Mouse (Mus musculus) embryonic facial prominence, embryonic 14.5 days (tissue): ENCODE measurements around the gene Tubb4a. TPM values are rescaled to one million over a fixed set of nuclear protein-coding genes. Genes with fewer than 3 reads are reported as not detected.
A peak's percentile ranks its signal among the peaks of the same experiment; 100 is the strongest.
"Not testable (repeated sequence)": the region's sequence is repeated elsewhere in the genome, so short reads cannot be mapped to it uniquely, and the experiment has no call there.

Source experiments
- ATAC-seq: fragments of 200-750 bp; cut with Nextera tagmentation; 2 replicates; pipeline ENCODE4 v1.8.0; 2017; ENCODE audit warnings: low read depth, moderate number of reproducible peaks, moderate TSS enrichment
- DNase-seq: peaks from one replicate; pipeline ENCODE4 v3.0.0-alpha.2; 2015; ENCODE audit warnings: low spot score
- H3K27ac ChIP-seq: fragments of 300-500 bp; sonication (generic); replicated peaks from 2 replicates; pipeline ENCODE4 v1.5.1; 2014; ENCODE audit warnings: low read depth, mild to moderate bottlenecking, low read length, moderate library complexity
- H3K27me3 ChIP-seq: fragments of 300-500 bp; sonication (generic); replicated peaks from 2 replicates; pipeline ENCODE4 v1.6.1; 2014; ENCODE audit warnings: low read length; ENCODE audit not compliant: control insufficient read depth, insufficient read depth
- H3K36me3 ChIP-seq: fragments of 300-500 bp; sonication (generic); 2 replicates; pipeline ENCODE4 v1.6.1; 2014; ENCODE audit warnings: low read length, mixed read lengths; ENCODE audit not compliant: control insufficient read depth, insufficient read depth
- H3K4me1 ChIP-seq: fragments of 300-500 bp; sonication (generic); 2 replicates; pipeline ENCODE4 v1.6.1; 2014; ENCODE audit warnings: antibody characterized with exemption, low read length; ENCODE audit not compliant: control insufficient read depth, insufficient read depth
- H3K4me2 ChIP-seq: fragments of 300-500 bp; sonication (generic); 2 replicates; pipeline ENCODE4 v1.6.1; 2014; ENCODE audit warnings: low read depth, mild to moderate bottlenecking, low read length, moderate library complexity, mixed read lengths
- H3K4me3 ChIP-seq: fragments of 300-500 bp; sonication (generic); 2 replicates; pipeline ENCODE4 v1.5.1; 2014; ENCODE audit warnings: low read depth, mild to moderate bottlenecking, low read length
- H3K9ac ChIP-seq: fragments of 300-500 bp; sonication (generic); 2 replicates; pipeline ENCODE4 v1.6.1; 2014; ENCODE audit warnings: low read depth, mild to moderate bottlenecking, low read length, moderate library complexity, mixed read lengths
- H3K9me3 ChIP-seq: fragments of 300-500 bp; sonication (generic); 2 replicates; pipeline ENCODE4 v1.6.1; 2016; ENCODE audit warnings: low read length; ENCODE audit not compliant: control insufficient read depth
- WGBS: fragments of 180-500 bp; shearing (Covaris S2); extraction: QIAGEN DNeasy Blood & Tissue Kit; methylation state at CpG from one replicate; pipeline ENCODE4 v1.1.7; 2014; 5-methylcytosine and 5-hydroxymethylcytosine counted together
- polyA plus RNA-seq: library from polyadenylated mRNA; unstranded; fragments of >200 nt; fragmentation: Nextera tagmentation; extraction: Ambion mirVana; gene quantifications from 2 replicates; pipeline ENCODE4 v1.2.1, GENCODE M21; 2014

The Tubb4a gene
- 22.9 and 28.7 TPM in 2 replicates for polyA plus RNA-seq

DNA sequence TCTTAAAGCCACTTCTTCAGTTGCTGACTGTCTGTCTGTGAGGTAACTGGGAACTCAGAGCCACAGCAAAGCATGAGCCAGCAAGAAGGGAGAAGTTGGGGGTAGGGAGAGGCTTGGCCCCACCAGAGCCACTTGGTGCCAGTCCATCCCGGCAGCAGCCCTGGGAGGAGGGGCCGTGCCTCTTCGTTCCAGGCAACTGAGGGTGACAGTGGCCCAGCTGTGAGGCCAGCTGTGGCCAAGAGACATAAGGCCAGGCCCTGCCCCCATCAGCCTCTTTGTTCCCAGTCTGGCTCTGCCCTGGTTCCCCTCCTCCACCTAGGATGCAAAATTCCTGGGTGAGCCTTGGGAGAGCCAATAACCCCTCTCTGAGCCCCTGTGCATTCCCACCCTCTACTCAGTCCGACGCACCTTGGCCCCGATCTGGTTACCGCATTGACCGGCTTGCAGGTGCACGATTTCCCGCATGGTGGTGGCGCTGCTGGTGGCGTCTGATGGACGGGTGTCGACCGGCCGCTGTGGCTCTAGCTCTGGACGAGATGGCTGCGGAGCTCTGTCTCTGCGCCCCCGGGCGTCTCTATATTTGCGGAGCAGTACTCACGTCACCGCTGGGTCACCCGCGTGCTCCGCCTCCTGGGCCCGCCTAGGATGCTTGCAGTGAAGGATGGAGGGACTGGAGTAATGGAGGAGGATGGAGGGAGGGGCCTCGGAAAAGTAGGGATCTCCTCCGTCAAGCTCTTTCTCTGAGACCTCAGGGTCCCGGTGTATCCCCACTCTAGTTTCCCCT is at the start of gene Tubb4a:
TSS of gene Tubb4a (minus strand) at position 734 of the 784 bp plus-strand sequence.
- ATAC-seq (peak; percentile 91), DNase-seq (peak; percentile 53)
- WGBS, result under 1% methylated on average over 30 of the region's 31 CpGs
- Histone ChIP-seq H3K27me3 (peaks cover 13% of the 10 kb centered on the region; the same call in 1 of the 2 replicates), H3K4me2 (peak within 1 kb of the TSS; percentile 51), H3K27ac (no peak within 1 kb of the TSS), H3K36me3 (no peaks in the 10 kb centered on the region), H3K9me3 (no peaks in the 10 kb centered on the region), H3K4me1 (peaks cover 7% of the 10 kb centered on the region; the same call in 1 of the 2 replicates), H3K4me3 (peak within 1 kb of the TSS; percentile 34), H3K9ac (peak within 1 kb of the TSS; percentile 39)

DNA sequence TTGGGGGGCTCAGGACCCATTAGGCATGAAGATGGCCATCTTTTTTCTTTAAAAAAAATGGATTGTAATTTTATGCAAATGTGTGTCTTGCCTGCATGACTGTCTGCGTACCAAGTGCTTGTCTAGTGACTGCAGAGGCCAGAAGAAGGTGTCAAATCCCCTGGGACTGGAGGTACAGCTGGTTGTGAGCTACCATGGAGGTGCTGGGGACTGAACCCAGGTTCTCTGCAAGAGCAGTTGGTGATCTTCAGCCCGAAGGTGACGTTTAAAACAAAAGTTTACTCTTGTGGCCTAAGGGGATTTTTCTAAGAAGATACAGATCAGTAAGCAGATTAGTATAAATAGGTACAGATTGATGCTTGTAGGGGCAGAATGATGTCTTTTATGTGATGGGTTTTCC is 48.1 kb upstream of the Tubb4a start:
- Histone ChIP-seq H3K4me2 (no peak overlapping the region), H3K4me3 (no peak overlapping the region), H3K9me3 (no peaks in the 10 kb centered on the region), H3K9ac (no peak overlapping the region), H3K27me3 (no peaks in the 10 kb centered on the region), H3K4me1 (no peaks in the 10 kb centered on the region), H3K36me3 (no peaks in the 10 kb centered on the region), H3K27ac (no peak overlapping the region)
- no peak for DNase-seq
- 72% methylated on average over 3 of the region's 3 CpGs for WGBS
- no peak for ATAC-seq

DNA sequence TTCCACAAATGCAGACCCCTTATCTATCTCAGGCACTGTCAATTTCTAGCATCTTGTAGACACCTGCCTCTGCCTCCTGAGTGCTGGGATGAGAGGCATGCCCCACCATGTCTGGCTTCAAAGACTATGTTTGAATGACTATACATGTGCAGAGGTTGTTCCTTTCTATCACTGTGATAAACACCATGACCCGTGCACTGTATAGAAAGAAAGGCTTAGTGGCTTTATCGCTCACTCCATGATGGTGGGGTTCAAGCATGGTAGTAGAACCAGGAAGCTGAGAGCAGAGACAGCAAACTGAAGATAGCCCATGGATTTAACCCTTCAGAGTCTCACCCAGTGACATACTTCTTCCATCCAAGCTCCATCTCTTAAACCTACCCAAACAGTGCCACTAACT is 47.1 kb upstream of the Tubb4a start:
- no peak overlapping the region for H3K9ac ChIP-seq
- H3K4me3 ChIP-seq, result no peak overlapping the region
- WGBS, result 71% methylated on average over 2 of the region's 2 CpGs
- ATAC-seq, result no peak
- H3K27me3 ChIP-seq, result no peaks in the 10 kb centered on the region
- H3K4me2 ChIP-seq, result no peak overlapping the region
- no peak overlapping the region for H3K27ac ChIP-seq
- no peaks in the 10 kb centered on the region for H3K4me1 ChIP-seq
- no peaks in the 10 kb centered on the region for H3K36me3 ChIP-seq
- DNase-seq, result no peak
- no peaks in the 10 kb centered on the region for H3K9me3 ChIP-seq

DNA sequence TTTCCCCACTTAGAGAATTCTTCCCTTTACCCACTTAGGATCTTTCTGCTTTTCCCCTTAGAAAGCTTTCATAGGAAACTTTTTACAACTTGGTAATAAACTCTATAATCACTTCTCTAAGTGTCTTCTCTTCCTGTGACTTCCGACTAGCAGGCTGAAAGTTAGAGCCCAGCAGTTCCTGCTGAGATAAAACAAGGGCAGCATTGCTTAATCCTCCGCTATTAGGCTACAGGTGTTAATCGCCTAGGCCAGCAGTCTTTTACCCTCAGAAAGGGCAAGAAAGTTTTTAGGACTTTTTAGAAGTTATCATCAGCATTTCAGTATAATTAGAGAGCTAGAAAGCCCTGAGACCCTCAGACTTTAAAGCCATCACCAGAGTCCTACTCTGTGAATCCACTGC is 46.4 kb upstream of the Tubb4a start:
- not testable (repeated sequence) for H3K9me3 ChIP-seq, H3K9ac ChIP-seq, H3K4me3 ChIP-seq, H3K36me3 ChIP-seq, H3K4me1 ChIP-seq, H3K27me3 ChIP-seq, DNase-seq, ATAC-seq, H3K4me2 ChIP-seq, H3K27ac ChIP-seq
- WGBS, result 19% methylated on average over 3 of the region's 3 CpGs

DNA sequence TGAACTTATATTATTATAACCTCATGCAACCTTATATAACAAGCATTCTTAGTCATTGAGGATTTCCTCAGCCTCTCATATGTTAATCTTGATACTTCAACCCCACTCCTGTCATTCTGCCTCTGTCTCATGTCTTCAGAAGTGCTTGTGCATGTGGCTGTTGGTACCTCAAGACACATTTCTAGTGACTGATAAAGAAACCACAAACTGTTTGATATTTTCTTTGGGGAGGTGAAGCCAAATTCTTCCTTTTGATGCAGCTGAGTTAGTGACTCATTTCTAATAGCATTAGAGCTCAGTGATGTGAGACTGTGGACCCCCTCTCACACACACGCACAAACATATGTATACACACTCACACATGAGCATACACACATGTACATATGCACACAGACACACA is 44.2 kb upstream of the Tubb4a start:
- Histone ChIP-seq H3K4me1 (no peaks in the 10 kb centered on the region), H3K4me2 (no peak overlapping the region), H3K27me3 (no peaks in the 10 kb centered on the region), H3K36me3 (no peaks in the 10 kb centered on the region), H3K27ac (no peak overlapping the region), H3K9me3 (no peaks in the 10 kb centered on the region), H3K4me3 (no peak overlapping the region), H3K9ac (no peak overlapping the region)
- 89% methylated on average over 1 of the region's 1 CpGs for WGBS
- DNase-seq (no peak), ATAC-seq (no peak)

DNA sequence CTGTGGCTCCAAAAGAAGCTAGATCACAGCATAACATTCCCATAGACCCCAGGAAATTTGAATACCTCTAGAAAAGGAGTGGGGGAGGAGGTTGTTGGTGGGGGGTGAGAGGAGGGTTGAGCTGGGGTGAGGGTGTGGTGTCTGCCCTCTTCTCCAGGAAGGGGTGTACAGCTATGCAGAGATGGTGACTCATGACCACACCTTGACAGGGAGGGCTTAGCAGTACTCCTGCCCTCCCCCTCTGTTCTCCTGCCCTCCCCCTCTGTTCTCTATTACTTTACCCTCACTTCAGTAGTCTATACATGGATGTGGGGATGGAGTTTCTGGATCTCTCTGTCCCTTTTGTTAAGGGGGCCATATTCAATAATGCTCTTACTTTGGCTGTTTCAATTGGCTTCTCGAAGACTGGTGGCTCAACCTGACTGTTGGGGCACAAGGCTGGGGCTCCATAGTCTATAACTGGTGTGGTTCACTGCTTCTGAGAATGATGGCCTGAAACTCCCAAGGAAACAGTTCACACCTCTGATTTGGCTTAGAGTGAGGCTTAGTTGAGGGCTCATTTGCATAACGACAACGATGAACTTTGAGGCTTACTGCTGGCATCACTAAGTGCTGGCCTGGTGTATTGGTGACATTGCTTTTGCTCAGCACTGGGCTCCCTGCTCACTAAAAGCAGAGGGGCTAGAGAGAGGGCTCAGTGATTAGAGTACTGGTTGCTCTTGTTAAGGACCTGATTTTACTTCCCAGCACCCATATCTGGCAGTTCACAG is 38.5 kb upstream of the Tubb4a start:
- Histone ChIP-seq H3K27me3 (no peaks in the 10 kb centered on the region), H3K9ac (no peak overlapping the region), H3K4me3 (no peak overlapping the region), H3K27ac (no peak overlapping the region), H3K4me1 (no peaks in the 10 kb centered on the region), H3K36me3 (no peaks in the 10 kb centered on the region), H3K9me3 (no peaks in the 10 kb centered on the region), H3K4me2 (no peak overlapping the region)
- DNase-seq, result no peak
- ATAC-seq, result no peak
- WGBS, result 63% methylated on average over 3 of the region's 3 CpGs

DNA sequence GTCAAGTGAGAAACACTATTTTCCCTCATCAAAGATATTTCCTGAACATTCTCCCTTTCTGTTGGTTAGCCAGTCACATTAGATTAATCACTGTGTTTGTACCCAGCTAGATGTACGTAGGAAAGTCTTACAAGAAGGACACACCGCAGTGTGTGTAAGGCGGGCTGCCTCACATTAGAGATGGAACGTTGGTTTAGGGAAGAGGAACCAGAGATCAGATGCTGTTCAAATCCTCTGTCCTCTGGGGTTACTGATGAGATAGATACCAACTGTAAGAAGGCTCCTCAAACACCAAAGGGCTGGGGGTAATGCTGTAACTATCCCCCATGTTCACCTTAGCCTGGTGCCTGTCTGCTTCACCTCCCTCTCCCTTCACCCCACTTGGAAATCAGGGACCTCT is 37.2 kb upstream of the Tubb4a start:
- no peak overlapping the region for H3K27ac ChIP-seq

DNA sequence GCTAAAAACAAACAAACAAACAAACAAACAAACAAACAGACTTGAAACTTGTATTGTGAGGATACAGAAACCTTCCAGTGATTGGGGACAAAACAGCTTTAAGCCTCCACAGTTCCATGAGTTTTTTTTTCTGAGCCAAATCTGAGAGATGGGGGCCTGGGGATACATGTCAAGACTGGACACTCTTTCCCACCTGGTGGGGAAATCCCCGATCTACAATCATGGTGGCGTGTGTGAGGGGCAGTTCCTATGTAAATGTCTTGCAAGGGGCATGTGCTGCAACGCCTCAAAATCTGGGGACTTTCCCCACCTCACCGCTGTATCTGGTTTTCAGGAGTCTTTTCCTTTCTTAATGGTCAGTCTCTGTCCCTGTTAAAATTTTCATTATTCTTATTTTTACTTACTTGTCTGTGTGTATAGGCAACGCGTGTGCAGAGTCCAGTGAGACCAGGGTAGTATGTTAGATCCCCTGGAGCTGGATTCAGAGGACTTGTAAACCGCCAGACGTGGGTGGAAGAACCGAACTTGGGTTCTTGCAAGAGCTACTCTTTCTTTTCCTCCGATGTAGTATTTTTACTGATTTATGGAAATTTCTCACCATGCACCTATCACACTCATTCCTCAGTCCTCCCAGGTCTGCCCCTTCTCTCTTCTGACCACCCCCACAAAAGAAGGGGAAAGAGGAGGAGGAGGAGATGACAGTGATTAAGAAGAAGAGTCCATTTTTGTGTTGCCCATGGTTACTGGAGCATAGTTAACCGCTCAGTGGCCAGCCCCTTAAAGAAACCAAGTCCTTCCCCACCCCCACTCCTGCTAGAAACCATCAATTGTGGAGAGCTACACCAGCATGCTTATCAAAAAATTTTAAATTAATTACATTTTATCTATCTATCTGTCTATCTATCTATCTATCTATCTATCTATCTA is 35.9 kb upstream of the Tubb4a start:
- Histone ChIP-seq H3K27ac (no peak overlapping the region), H3K9me3 (no peaks in the 10 kb centered on the region), H3K4me1 (no peaks in the 10 kb centered on the region), H3K27me3 (no peaks in the 10 kb centered on the region), H3K9ac (no peak overlapping the region), H3K4me3 (no peak overlapping the region), H3K36me3 (no peaks in the 10 kb centered on the region), H3K4me2 (no peak overlapping the region)
- no peak for DNase-seq
- no peak for ATAC-seq
- 83% methylated on average over 11 of the region's 11 CpGs for WGBS

More for the DNA sequence above, 37.2 kb upstream of the Tubb4a start:
- no peaks in the 10 kb centered on the region for H3K4me1 ChIP-seq
- no peaks in the 10 kb centered on the region for H3K9me3 ChIP-seq
- H3K4me3 ChIP-seq, result no peak overlapping the region
- no peak overlapping the region for H3K9ac ChIP-seq
- ATAC-seq (no peak), DNase-seq (no peak)
- no peaks in the 10 kb centered on the region for H3K36me3 ChIP-seq
- H3K27me3 ChIP-seq, result no peaks in the 10 kb centered on the region
- WGBS, result 83% methylated on average over 4 of the region's 4 CpGs
- no peak overlapping the region for H3K4me2 ChIP-seq
